Mouse (Mus musculus) c-Kit-positive CD71-positive TER-119-positive erythroid progenitor cells, embryonic 14.5 days (primary cell): ENCODE measurements at regions not wholly inside any gene's neighbourhood (a gene's known extent, or its start where the extent isn't known, plus 50 kb on each side); places are given as distances from the start of the nearest gene placed in this dataset.

Experiments
- DNase-seq: peaks from one replicate; pipeline ENCODE4 v3.0.0-alpha.2; 2013; ENCODE audit warnings: low spot score

GRCm38 (mm10) chr11:25335667-25336066 lies 874.9 kb downstream of the 5730522E02Rik start:
- DNase-seq: no peak

DNA sequence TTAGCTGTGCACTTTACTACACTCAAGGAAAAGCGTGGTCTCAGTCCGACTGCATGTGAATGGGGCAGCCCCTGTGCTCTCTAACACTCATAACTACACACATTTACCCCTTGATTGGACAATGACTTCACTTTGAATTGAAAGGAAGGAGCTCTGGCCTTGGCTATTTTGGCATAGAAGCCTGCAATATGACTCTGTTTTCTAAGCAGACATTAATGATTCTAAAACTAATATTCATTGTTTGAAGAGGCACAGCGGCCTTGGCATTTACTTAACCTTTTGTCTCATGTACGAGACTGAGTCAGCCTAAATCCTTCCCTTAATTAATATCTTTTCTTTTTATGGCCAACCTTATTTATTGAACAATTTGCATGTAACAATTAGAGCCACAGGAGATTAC lies 879.9 kb downstream of the 5730522E02Rik start:
- no peak for DNase-seq

- no peak for DNase-seq
Measured at GRCm38 (mm10) chr11:25322426-25322825, 888.1 kb downstream of the 5730522E02Rik start.

DNA sequence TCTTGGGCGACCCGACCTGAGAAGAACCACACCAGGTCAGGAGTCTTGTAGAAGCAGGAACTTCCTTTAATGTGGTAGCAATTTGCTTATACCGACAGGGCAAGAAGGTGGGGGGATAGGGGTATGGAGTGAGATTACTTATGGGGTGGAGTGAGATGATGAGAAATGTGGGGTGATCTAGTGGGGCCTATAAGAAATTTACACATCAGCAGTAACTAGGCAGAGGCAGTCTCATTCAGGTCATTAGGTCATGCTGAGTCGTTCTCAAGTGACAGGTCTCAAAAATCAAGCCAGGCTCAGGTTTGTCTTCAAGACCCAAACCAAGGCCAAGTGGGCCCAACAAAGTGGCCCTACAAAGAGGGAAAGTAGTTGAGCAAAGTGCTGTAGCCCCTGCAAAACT lies 889.1 kb downstream of the 5730522E02Rik start:
- DNase-seq: no peak

DNA sequence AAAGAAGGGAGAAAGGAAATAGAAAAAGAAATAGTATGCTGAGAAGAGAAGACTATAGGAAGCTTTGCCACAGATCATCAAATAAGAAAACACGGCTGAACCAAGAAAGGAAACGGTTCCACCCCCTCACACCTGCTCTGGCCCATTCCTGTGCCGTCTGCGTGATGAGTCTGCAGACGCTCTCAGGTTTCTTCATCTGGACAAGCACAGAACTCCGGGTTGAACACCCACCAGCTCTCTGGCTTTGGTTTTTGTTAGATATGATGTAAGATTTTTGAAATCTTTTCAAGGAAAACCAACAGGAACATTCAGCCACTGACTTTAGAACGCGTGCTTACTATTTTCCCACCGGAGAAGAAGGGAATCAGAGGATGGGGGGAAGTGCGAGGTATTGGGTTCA lies 895.9 kb downstream of the 5730522E02Rik start:
- DNase-seq: no peak

- DNase-seq: no peak
Measured at GRCm38 (mm10) chr11:25313879-25314278, 896.7 kb downstream of the 5730522E02Rik start.

DNA sequence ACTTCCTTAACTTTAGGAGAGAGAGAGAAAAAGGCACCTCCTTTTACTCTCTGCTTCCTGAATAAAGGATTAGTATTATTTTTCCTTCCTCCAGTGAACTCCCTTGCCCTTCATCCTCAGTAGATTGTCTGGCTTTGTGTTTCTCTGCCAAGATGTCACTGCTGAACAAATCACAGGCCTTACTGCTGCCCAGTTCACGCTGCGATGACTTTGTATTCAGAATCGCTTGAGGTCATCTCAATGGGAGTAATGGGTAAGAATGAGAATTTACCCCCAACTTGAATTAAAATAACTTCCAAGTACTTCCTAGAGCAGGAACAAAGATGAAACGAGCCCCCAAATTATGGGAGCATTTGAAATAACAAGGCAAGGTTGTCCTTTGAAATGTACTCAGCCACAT lies 897.3 kb downstream of the 5730522E02Rik start:
- DNase-seq: no peak

- no peak for DNase-seq
Measured at GRCm38 (mm10) chr11:25310754-25311153, 899.8 kb downstream of the 5730522E02Rik start.

- DNase-seq: peak; percentile 21
Measured at GRCm38 (mm10) chr11:25301130-25301529, 909.4 kb downstream of the 5730522E02Rik start.

DNA sequence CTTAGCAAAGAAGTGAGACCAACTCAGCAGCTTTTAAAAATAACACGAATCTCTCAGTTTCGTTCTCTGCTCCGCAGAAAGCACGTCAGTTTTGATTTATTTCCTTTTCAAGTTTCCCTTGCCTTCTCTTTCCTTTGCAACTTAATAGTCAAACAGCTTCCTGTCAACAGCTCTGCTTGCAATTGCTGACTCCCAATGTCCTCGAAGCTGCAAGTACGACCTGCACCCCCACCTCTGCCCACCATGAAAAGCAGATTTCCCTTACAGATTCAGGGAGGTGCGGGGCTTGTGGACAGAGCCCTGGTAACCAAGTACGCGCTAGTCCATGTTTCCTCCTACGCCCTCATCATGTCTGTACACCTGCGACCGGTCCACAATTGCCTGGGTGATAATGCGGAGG lies 922.2 kb downstream of the 5730522E02Rik start:
- DNase-seq: no peak

GRCm38 (mm10) chr11:25287458-25288247 lies 922.9 kb downstream of the 5730522E02Rik start:
- no peak for DNase-seq

DNA sequence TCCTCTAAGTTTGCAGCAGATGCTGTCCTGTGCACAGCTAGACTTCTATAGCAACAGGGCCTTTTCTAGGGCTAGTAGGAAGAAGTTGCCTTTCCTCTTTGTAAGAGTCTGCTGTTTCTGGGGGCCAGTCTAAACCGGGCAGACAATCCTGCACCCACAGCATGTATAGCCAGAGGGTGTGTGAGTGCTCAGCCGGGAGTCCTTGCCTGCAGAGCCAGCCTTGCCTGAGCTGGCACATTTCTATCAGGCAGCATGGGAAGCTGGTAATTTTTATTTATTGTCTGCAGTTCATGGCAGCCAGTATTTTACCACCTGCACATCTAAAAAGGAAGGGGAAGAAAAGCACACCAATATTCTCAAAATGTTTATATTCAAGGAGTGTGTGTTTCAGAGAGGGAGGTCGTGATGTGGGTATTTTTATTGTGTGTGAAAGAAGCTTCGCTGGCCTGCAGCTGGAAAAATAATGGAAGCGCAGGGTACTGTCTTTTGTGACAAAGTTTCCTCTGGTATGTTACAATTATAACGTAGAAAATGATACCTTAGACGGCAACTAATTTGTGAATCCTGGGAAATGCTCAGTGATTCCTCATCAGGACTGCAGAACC lies 940.5 kb downstream of the 5730522E02Rik start:
- no peak for DNase-seq

DNA sequence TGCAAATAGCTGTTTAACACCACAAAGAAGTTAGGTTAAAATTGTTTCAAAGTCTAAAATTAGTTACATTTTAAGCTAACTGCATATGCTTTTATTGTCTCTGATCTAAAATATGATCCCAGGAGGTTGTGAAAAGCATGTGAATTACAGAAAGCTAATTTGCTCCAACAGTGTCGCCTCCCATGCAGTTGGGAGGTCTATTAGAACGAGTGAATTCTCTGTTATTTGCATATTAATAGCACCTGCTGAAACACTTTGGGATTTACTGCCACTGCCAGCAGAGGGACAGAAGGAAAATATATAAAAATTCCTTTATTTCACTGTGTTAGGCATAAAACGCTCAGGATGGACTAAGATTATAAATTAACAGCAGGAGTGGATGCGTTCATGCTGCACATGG lies 947.7 kb downstream of the 5730522E02Rik start:
- no peak for DNase-seq

DNA sequence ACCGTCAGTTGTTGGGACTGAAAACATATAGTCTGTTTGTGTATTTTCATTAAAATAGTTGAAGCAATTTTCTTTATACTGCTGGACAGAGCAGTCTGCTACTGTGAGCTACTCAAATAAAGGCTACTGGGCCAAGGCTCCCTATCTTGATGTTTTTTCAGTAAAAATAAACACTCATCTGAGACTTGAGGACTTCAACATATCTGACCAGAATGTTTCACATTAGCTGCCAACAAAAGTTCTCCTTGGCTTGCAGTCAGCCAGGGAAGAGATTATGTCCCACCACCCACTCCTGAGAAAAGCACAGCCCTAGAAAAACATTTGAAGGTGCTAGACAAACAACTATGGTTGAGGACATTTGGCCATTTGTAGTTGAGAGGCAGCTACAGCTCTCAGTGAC lies 950.9 kb downstream of the 5730522E02Rik start:
- no peak for DNase-seq

GRCm38 (mm10) chr11:25233360-25233890 lies 977.1 kb downstream of the 5730522E02Rik start:
- no peak for DNase-seq
